Mouse (Mus musculus) embryonic fibroblast, embryonic 13.5 days (primary cell): Measurements from ENCODE around the gene Otud7b.

Experiments used
- CTCF ChIP-seq: IDR thresholded peaks from 2 replicates; pipeline ENCODE4 v1.5.1; 2011; ENCODE audit warnings: mild to moderate bottlenecking, control low read depth, low read length, moderate library complexity, borderline replicate concordance; ENCODE audit not compliant: insufficient read depth
- POLR2A ChIP-seq: IDR thresholded peaks from 2 replicates; pipeline ENCODE4 v1.6.1; 2011; ENCODE audit warnings: low read depth, mild to moderate bottlenecking, control low read depth, low read length, moderate library complexity

GRCm38 (mm10) chr3:96168466-96169158 lies 64.3 kb downstream of the Otud7b start:
- TF ChIP-seq CTCF (no peak), POLR2A (no peak)
